Mouse (Mus musculus) kidney, postnatal 36 days (tissue): ENCODE results near the gene Polr2j.
"Not testable (repeated sequence)": the region's sequence is repeated elsewhere in the genome, so short reads cannot be mapped to it uniquely, and the experiment has no call there.

Source experiments
- DNase-seq, 2 experiments: peaks; one replicate each; pipeline ENCODE4 v3.0.0; 2021 to 2022; ENCODE audit warnings: mixed read lengths in 2 of 2

Gene Polr2j

DNA sequence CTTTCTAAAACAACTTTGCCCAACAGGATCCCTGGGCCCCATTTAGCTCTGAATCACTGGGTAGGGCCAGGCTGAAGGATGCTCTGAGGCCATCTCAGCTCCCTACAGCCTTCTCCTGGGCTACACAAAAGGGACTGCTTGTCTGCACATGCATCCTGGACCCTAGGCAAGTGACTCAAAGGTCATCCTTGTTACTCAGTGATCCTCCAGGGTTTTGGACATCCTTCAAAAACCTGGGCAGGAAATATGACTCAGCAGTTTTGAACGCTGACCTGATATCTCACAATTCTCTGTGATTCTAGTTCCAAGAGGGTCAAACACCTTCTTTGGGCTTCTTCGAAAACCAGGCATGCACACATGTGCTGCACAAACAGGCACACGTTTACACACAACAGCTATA lies 7.4 kb upstream of the Polr2j start:
- no peak for DNase-seq

DNA sequence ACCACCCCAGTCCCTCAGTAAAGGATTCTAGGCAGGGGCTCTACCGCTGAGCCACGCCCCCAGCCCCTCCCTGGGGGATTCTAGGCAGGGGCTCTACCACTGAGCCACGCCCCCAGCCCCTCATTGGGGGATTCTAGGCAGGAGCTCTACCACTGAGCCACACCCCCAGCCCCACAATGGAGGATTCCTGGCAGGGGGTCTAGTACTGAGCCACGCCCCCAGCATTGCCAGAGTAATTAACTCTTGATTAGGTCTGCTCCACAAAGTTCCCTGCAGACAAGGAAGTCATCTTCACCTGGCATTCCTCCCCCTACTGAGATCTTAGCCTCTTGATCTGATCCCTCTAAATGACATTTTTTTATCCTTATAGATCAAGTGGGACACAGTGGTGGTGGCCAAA lies 2.9 kb upstream of the Polr2j start:
- not testable (repeated sequence) for DNase-seq

DNA sequence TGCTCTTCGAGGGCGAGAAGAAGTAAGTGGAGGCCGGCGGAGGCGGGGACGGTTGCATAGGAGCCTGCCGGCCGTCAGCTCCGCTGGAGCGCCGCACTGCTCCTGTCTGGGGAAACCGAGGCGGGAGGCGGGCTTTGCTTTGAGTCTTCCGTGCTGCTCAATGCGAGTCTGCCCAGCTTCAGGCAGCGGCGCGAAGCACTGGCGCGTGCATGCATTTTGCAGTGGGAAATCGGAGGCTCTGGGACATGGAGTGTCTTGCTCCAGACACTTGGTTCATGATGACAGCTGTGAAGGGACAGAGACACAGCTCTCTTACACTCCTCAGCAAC lies 317 bp downstream of the Polr2j start:
- DNase-seq: no peak

DNA sequence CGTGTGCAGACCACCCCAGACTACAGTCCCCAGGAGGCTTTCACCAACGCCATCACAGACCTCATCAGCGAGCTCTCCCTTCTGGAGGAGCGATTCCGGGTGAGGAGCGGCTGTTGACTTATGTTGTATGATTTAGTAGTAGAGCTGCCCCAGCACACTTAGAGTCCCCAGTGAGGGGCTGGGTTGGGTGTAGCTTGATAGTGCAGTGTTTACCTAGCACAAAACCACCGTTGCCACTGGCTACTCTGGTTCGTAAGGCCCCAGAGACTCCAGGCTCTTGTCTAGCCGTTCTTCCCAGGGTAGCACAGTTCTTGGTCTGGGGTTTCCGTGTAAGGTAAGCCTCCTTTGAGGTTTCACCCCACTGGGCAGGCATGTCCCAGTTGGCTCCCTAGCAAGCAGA lies 5.7 kb downstream of the Polr2j start:
- no peak for DNase-seq

DNA sequence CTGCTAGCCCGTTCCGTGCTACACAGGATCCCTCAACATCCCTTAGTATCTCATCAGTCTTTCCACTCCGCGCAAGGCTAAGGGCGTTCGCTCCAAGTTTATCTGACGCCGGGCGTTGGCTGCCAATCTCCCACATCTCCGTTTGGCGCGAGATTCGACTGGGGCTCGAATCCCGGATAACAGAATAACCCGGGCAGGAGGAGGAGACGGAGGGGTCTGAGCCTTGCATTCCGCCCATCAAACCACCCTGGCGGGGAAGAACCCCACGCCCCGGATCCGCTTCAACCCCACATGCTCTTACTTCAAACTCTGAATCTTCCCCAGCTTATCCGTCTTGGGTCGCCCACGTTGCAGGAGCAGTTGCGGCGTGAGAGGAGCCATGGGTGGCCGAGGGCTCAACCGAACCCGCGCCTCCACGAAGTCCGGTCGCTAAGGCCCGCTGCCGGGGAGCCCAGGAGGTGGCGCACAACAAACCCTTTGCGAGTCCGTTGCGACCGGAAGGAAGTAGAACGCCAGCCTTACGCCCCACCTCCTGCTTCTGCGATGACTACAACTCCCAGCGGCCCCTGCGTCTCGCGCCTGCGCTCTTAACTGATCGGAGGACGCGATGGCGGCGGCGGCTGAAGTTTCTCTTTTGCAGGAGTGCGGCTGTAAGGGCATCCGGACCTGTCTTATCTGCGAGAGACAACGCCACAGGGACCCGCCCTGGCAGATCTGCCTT lies 19.3 kb downstream of the Polr2j start, which contains the start of the genes Lrwd1 and Alkbh4:
Lrwd1 (minus strand) TSS at position 504 of the 721 bp plus-strand sequence.
Alkbh4 (plus strand) TSS at position 576 of the 721 bp plus-strand sequence.
- DNase-seq: peak; percentile 98

DNA sequence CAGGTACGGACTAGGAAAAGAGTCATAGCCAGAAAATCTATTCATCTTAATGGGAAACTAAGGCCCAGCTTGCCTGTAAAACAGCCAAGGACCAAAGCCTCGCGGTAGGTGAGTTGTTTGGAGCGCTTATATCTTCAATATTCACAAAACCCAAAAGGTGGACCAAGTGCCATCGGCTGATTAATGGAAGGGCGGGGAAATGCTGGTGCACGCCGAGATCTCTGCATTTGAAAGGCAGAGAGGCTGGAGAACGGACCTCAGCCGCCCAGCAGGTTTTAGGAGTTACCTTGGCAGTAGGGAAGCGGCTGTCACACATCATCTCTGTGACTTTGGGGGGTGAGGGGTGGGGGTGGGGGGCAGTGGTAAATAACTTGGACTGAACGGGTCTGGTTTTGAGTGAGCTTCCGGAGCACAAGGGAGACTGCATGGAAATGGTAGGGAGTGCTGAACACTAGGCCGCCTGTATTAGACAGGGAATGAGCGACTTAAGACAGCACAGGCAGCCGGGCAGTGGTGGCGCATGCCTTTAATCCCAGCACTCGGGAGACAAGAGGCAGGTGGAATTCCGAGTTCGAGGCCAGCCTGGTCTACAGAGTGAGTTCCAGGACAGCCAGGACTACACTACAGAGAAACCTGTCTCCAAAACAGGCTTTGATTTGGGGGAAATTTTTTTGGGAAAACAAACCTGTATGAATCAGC lies 20.0 kb downstream of the Polr2j start:
- DNase-seq: no peak

DNA sequence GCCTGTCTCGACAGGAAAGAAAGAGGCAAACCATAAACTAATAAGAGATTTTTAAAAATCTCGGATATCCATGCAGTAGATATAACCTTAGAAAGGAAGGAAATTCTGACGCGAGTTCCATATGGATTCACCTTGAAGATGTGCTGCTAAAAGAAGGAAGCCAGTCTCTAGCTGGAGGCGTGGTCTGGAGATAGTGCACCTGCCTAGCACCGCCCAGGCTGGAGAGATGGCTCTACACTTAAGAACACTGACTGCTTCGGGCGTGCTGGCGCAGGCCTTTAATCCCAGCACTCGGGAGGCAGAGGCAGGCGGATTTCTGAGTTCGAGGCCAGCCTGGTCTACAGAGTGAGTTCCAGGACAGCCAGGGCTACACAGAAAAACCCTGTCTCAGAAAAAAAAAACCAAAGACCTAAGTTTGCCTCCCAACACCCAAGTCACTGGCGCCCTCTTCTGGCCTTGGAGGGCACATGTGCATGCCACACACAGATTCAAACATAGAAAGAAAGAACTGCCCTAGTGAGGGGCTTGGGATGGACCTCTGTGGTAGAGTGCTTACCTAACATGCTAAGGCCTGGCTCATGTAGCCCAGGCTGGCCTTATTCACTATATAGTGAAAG lies 21.3 kb downstream of the Polr2j start:
- peak; percentile 34 to 79 for DNase-seq

DNA sequence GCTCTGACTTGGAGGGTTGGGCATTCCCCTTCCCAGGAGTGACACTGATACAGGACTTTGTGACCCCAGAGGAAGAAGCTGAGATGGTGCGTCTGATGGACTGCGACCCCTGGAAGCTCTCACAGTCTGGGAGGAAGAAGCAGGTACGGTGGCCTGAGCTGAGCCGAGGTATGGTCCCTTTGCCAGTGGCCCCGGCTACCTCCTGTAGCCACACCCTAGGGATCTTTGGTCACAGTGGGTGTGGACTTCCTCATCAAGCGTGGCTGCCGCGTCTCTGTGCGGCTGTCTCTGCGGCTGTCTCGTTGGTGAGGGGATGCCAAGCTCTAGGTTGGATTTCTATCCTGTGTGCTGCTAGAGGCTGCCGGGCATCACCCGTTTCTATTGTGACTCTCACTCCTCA lies 23.0 kb downstream of the Polr2j start:
- no peak for DNase-seq

DNA sequence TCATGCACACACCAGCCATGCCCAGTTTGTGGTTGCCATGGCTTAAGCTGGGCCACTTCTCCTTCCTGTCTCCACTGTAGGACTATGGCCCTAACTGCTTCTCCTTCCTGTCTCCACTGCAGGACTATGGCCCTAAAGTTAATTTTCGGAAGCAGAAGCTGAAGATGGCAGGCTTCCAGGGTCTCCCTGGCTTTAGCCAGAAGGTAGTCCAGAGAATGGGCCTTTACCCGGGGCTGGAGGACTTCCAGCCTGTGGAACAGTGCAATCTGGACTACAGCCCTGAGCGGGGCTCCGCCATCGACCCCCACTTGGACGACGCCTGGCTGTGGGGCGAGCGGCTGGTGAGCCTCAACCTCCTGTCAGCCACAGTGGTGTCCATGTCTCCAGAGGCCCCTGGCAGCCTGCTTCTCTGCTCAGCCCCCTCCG lies 23.6 kb downstream of the Polr2j start:
- DNase-seq: peak; percentile 5 to 53

DNA sequence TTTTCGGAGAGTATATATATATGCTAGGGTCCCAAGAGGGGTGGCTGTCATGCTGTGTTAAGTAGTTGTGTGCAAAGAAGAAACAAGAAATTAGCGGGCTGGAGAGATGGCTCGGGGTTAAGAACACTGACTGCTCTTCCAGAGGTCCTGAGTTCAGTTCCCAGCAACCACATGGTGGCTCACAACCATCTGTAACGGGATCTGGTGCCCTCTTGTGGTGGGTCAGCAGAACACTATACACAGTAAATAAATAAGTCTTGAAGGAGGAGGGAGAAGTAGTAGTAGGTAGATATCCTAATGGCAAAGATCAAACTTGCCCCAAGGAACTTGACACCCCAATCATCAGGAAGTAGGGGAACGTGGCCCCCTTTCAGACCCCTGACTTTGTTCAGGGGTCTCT lies 26.3 kb downstream of the Polr2j start:
- peak in 1 of 2 experiments; percentile 30 for DNase-seq

DNA sequence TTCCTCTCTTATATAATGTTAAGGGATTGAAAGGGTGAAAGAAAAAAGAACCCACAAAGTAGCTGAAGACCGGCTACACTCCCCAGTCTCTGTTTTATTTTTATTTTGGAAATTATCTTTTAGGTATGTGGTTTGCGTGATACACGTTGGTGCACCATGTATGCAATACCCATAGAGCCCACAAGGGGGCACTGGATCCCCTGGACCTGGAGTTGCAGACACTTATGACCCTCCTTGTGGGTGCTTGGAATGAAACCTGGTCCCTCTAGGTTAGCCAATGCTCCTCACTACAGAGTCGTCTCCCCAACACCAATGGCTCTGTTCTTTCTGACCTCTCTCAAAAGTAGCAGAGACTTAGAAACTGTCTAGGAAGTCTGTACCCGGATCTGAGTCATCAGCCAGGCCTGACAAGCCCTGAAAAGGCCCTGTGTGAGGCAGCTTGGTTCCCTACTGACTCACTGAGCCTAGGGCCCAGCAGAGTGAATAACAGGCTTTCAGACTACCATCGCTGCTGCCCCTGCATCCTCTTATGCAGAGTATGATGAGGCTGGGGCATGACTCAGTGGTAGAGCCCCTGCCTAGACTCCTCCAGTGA lies 26.8 kb downstream of the Polr2j start:
- DNase-seq: peak in 1 of 2 experiments; percentile 38

DNA sequence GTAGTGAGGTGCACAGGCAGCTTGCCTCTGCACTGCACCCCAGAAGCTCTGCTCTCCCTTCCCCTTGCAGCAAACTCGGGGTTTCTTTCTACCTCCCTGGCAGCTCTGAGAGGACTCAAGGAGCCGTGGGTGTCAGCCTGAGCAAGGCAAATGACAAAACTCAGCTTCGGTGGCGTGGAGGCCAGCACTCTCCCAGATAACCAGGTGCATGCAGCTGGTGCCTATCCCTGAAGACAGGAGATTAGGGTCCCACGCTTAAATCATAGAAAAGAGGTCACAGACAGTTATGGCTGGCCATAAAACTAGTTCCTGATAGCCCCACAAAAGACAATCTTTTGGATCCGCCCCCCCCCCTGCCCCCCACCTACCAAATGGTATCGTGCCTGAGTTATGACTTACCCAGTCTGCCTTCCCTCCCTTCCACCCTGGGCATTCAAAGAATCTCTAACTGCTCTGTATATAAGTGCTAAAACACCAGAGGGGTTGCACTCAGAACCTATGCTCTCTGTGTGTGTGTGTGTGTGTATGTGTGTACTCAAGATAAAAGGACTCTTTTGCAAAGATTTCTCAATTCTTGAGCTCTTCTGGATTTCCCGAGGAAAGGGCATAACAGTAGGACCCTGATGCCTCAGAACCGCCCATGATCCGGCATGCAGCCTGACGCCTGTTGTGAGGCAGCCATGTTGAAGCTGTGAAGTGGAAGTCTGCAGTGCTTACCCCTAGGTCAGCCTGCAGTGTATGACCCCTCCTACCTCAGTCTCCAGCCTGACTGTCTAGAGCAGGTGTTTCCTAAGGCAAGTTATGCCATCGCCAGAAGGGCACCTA lies 28.4 kb downstream of the Polr2j start:
- no peak for DNase-seq

DNA sequence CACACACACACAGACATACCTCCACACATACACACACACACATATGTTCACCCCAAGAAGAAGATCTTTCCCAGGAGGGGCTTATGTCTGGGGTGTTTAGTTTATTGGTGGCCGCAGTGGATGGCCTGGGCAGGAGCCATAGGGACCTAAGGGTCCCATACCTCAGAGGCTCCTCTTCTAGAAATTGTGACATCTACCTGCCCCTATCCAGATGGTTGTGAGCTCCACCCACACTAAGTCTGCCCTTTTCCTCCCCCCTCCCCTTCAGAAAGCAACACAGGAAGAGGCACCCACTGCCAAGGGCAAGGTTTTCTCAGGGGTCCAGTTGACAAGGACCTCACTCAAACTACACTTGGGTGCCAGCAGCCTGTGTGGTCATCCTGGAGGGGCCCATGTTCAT lies 30.5 kb downstream of the Polr2j start:
- DNase-seq: no peak

DNA sequence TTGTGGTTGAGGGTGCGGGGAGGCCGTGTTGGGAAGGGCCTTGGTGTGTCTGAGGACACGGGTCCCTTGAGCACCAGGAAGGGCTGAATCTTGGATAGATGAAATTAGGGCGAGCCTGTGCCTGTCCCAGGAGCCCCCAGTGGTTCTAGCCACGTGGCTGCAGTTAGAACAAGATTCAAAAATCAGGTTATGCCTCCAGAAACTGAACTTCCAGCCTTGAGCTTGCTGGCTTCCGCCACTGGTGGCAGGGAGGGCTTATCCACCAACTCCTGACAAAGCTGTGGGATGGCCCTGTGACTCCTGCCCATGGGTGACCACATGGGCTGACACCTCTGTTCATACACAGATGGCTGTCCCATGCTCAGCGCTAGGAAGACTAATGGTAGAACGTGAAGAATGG lies 31.3 kb downstream of the Polr2j start:
- no peak for DNase-seq

DNA sequence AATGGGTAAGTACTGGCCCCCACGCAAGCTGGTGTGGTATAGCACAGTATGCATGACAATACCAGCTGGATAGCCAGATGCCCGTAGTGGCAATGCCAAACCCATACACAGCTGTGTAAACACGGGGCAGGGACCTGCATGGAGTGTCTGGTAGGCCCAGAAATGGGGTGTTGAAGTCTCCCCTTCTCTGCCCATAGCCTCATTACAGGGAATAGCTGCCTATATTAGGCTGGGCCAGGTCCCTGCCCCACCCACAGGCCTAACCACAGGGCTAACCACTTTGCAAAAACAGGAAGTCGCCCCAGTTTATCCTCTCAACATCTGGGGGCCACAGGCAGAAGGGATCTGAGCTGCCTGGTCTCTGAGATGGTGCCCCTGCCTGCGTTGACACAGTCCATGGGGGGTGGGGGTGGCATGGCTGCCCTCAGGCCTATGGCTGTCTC lies 32.7 kb downstream of the Polr2j start:
- not testable (repeated sequence) for DNase-seq

DNA sequence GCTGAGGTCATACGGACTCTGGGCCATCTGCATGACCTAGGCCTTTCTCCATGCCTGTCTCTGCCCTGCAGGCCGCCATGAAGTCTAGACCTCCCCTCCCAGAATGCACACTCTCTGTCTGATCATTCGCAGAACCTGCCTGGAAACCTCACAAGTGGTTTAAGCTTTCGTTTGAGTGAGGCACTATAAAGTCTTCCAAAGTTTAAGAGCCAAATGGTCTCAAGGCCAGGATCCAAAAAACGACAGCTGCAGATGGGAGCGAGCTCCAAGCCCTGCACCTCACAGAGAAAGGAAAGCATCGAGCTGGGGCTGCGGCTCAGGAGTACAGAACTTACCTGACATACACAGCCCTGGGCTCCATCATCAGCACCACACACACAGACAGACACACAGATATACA lies 35.9 kb downstream of the Polr2j start:
- DNase-seq: no peak

DNA sequence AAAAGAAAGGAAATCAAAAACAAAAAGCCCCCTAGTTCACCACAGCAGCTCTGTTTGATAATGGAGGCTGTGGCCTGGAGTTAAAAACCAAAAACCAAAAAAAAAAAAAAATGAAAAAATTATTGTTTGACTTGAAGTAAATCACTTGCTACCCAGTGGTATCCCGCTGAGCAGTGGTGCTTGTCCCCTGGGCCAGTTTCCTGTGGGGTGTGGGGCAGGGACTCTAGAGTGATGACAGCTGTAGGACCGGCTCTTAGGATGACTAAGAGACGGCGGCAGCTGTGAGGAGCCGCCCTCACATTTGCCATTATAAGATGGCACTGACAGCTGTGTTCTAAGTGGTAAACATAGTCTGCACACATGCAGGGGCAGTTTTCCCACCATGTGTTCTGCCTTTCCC lies 39.0 kb downstream of the Polr2j start:
- DNase-seq: peak in 1 of 2 experiments; percentile 37

DNA sequence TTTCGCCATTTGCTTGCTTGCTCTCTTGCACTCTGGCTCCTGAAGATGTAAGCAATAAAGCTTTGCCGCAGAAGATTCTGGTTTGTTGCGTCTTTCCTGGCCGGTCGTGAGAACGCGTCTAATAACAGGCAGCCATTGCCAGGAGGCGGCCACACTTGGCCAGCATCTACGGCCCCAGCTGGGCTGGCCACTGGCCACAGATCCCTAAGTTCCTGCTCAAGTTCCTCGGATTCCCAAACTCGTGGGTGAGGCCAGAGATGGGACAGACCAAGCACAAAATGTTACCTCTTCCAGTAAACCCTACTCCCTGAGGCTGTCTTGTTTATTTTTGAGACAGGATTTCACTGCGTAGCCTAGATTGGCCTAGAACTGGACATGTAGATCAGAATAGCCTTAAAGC lies 43.7 kb downstream of the Polr2j start:
- DNase-seq: peak; percentile 43 to 44

DNA sequence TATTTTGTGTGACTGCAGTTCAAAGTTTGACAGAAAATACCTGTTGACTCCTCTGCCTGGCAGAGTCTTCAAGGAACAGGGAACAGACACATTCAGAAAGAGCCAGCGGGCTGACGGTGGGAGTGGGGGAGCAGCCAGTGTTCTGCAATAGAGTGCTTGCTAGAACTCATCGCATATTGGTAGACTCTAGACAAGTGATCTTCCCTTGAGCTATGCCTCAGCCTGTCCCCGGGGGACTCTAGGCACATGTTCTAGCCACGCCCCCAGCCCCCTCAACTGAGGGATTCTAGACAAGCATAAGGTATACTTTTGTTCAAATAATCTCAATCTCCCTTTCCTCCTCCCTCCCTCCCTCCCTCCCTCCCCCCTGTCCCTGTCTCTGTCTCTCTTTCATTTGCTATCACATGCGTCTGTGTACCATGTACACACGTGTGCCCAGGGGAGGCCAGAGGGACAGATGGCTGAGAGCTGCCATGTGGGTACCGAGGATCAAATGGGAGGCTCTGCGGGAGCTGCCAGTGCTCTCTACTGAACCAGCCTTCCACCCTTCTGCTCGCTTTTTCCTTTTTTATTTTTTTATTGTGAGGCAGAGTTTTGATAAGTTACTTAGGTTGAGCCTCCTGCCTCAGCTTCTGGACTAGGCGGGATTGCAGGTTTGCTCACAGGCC lies 47.5 kb downstream of the Polr2j start:
- DNase-seq: no peak

DNA sequence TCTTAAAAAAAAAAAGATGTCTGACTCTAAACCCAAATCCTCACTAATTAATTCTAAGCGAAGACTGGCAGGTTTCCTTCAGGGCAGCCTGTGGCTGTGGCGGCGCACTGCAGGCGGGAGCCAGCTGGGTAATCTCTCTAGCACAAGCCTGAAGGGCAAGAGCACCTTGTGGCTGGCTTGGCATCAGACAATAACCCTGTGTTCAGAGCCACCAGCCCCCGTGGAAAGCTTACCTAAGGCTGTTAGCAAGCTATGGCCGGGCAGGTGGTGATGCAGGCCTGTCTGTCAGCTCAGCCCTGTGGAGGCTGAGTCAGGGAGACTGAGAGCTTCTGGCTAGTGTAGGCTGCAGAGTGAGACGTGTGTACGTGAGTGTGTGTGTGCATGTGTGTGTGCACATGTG lies 48.8 kb downstream of the Polr2j start:
- DNase-seq: no peak

DNA sequence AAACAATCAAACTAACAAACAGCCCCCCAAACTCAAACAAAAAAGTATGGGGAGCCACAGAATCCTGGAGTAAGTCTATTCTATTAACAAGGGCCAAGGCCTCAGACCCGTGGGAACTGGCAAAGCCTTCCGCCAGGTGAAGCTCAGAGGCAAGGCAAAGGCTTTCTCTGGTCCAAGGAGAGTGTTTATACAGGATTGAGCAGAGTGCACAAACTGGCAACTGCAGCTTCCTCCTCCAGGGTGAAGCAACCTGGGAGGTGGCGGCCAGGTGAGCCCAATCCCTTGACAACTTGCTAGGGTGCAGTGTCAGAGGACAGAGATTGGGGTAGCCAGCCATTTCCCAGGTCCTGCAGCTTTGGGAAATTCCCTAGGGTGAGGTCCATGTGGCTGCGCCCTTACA lies 50.9 kb downstream of the Polr2j start:
- DNase-seq: no peak

DNA sequence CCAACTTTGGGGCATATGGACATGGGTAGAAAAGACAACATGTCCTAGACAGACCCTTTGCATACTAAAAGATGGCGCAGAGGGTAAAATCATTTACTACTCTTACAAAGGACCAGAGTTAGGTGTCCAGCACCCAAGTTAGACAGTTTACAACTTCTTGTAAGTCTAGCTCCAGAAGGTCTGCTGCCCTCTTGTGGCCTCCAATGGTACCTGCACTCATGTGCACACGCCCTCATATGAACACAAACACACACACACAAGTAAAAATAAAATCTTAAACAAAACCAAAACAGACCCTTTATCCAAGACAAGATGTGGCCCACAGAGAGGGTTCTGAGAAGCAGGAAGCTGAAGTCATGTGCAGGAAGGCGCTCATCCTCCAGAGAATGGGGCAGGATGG lies 51.6 kb downstream of the Polr2j start:
- no peak for DNase-seq
